Mouse (Mus musculus) ES-Bruce4 (cell line): Measurements from ENCODE around the gene Helz2.

Source experiments
- CTCF ChIP-seq: IDR thresholded peaks from one replicate; pipeline ENCODE4 v1.8.1; 2011; ENCODE audit warnings: low read depth, low read length
- POLR2A ChIP-seq: IDR thresholded peaks from one replicate; pipeline ENCODE4 v1.8.1; 2011; ENCODE audit warnings: low read length; ENCODE audit not compliant: insufficient read depth

DNA sequence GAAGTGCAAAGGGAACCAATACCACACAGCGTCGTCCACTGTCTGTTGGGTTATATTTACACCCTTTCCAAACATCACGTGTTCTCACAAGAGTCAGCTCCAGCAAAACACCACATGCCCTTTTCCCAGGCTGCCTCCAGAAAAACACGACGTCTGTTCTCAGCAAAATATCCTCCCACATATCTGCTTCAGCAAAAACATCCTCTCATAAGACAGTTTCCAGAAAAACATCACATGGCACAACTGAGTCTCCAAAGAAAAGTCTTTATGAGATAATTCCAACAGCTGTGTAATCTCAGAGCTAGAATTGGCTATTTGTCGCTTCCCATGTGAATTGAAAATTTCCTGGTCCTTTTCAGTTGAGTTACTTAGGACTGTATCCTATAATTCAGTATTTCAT lies 60.9 kb downstream of the Helz2 start:
- no peak for TF ChIP-seq CTCF
- no peak for TF ChIP-seq POLR2A
